Mouse (Mus musculus): ENCODE results near the gene Grhl1. TPM values are rescaled to one million over a fixed set of nuclear protein-coding genes. Genes with fewer than 3 reads are reported as not detected.

The Grhl1 gene
- polyA plus RNA-seq, 1 experiment = 0.71 TPM

Other genes with a start within 250 kb of the Grhl1 start
- 3.6 and 7.1 TPM in 2 replicates for gene Taf1b, start 73.9 kb upstream of the Grhl1 start, polyA plus RNA-seq (2012; rRNA removed)
- gene Klf11, start 79.0 kb downstream of the Grhl1 start, polyA plus RNA-seq (2012; rRNA removed) = 2.4 and 3.6 TPM in 2 replicates
- 1.6 and 2.0 TPM in 2 replicates for gene Cys1, start 109.5 kb downstream of the Grhl1 start, polyA plus RNA-seq (2012; rRNA removed)
- gene Rrm2, start 136.0 kb downstream of the Grhl1 start, polyA plus RNA-seq (2012; rRNA removed) = 11.2 and 13.4 TPM in 2 replicates